Mouse (Mus musculus) heart, postnatal 0 days (tissue): ENCODE results near the gene Sgce. TPM values are rescaled to one million over a fixed set of nuclear protein-coding genes. Genes with fewer than 3 reads are reported as not detected.
"Not testable (repeated sequence)": the region's sequence is repeated elsewhere in the genome, so short reads cannot be mapped to it uniquely, and the experiment has no call there.

Experiments
- ATAC-seq: fragments of 200-750 bp; cut with Nextera tagmentation; 2 replicates; pipeline ENCODE4 v1.8.0; 2017; ENCODE audit warnings: low read depth, moderate number of reproducible peaks, moderate library complexity; ENCODE audit not compliant: insufficient read depth
- DNase-seq: peaks from one replicate; pipeline ENCODE4 v3.0.0-alpha.2; 2016; ENCODE audit warnings: low spot score
- H3K27ac ChIP-seq: fragments of 300-500 bp; sonication (generic); 2 replicates; pipeline ENCODE4 v1.5.1; 2014; ENCODE audit warnings: low read depth, mild to moderate bottlenecking
- H3K27me3 ChIP-seq: fragments of 300-500 bp; sonication (generic); 2 replicates; pipeline ENCODE4 v1.6.1; 2014; ENCODE audit warnings: low read length, mixed read lengths; ENCODE audit not compliant: control insufficient read depth, insufficient read depth
- H3K36me3 ChIP-seq: fragments of 300-500 bp; sonication (generic); replicated peaks from 2 replicates; pipeline ENCODE4 v1.6.1; 2014; ENCODE audit warnings: low read length, mixed read lengths; ENCODE audit not compliant: control insufficient read depth, insufficient read depth
- H3K4me1 ChIP-seq: fragments of 300-500 bp; sonication (generic); 2 replicates; pipeline ENCODE4 v1.6.1; 2014; ENCODE audit warnings: antibody characterized with exemption; ENCODE audit not compliant: control insufficient read depth, insufficient read depth
- H3K4me2 ChIP-seq: fragments of 300-500 bp; sonication (generic); 2 replicates; pipeline ENCODE4 v1.6.1; 2014; ENCODE audit warnings: low read depth, mild to moderate bottlenecking, low read length, moderate library complexity
- H3K4me3 ChIP-seq: fragments of 300-500 bp; sonication (generic); 2 replicates; pipeline ENCODE4 v1.5.1; 2014; ENCODE audit warnings: low read depth, low read length
- H3K9ac ChIP-seq: fragments of 300-500 bp; sonication (generic); replicated peaks from 2 replicates; pipeline ENCODE4 v1.6.1; 2014; ENCODE audit warnings: low read depth, low read length, mixed read lengths
- H3K9me3 ChIP-seq: fragments of 300-500 bp; sonication (generic); replicated peaks from 2 replicates; pipeline ENCODE4 v1.6.1; 2016; ENCODE audit warnings: low read length; ENCODE audit not compliant: control insufficient read depth
- CTCF ChIP-seq: IDR thresholded peaks from 2 replicates; pipeline ENCODE4 v1.5.1; 2016; ENCODE audit warnings: antibody characterized with exemption, control low read depth, low read depth
- EP300 ChIP-seq: IDR thresholded peaks from 2 replicates; pipeline ENCODE4 v1.6.1; 2016; ENCODE audit warnings: antibody characterized with exemption, low read depth
- WGBS: fragments of 180-500 bp; shearing (Covaris S2); extraction: QIAGEN DNeasy Blood & Tissue Kit; methylation state at CpG from one replicate; pipeline ENCODE4 v1.1.7; 2014; 5-methylcytosine and 5-hydroxymethylcytosine counted together
- polyA plus RNA-seq: library from polyadenylated mRNA; unstranded; fragments of >200 nt; fragmentation: Nextera tagmentation; extraction: Ambion mirVana; gene quantifications from 2 replicates; pipeline ENCODE4 v1.2.1, GENCODE M21; 2015
- total RNA-seq: library from RNA; depleted of rRNA; stranded (reverse); fragments of >200 nt; gene quantifications from 2 replicates; pipeline ENCODE4 v1.2.3, GENCODE M21; 2014; ENCODE audit warnings: low replicate concordance

The Sgce gene
- total and polyA plus RNA-seq, 2 experiments from 2014 or later: 31.3 to 53.0 TPM

GRCm38 (mm10) chr6:4663516-4663915 is 83.5 kb downstream of the Sgce start:
- Histone ChIP-seq H3K27me3 (no peaks in the 10 kb centered on the region), H3K4me3 (no peak overlapping the region), H3K9ac (no peak overlapping the region), H3K4me1 (no peaks in the 10 kb centered on the region), H3K36me3 (no peaks in the 10 kb centered on the region), H3K4me2 (no peak overlapping the region), H3K9me3 (no peaks in the 10 kb centered on the region), H3K27ac (no peak overlapping the region)
- TF ChIP-seq CTCF (no peak), EP300 (no peak)
- 47% methylated on average over 2 of the region's 2 CpGs for WGBS
- no peak for ATAC-seq
- DNase-seq: no peak

- Histone ChIP-seq H3K27ac (no peak overlapping the region), H3K9me3 (no peaks in the 10 kb centered on the region), H3K4me1 (no peaks in the 10 kb centered on the region), H3K36me3 (no peaks in the 10 kb centered on the region), H3K9ac (no peak overlapping the region), H3K4me3 (no peak overlapping the region), H3K27me3 (no peaks in the 10 kb centered on the region), H3K4me2 (no peak overlapping the region)
- WGBS: 74% methylated on average over 13 of the region's 13 CpGs
- DNase-seq (no peak), ATAC-seq (no peak)
- TF ChIP-seq CTCF (no peak), EP300 (no peak)
Observed at GRCm38 (mm10) chr6:4658861-4659260, 88.1 kb downstream of the Sgce start.

GRCm38 (mm10) chr6:4655924-4656323 is 91.1 kb downstream of the Sgce start:
- H3K27me3 ChIP-seq: no peaks in the 10 kb centered on the region
- no peaks in the 10 kb centered on the region for H3K36me3 ChIP-seq
- no peaks in the 10 kb centered on the region for H3K9me3 ChIP-seq
- H3K4me1 ChIP-seq: no peaks in the 10 kb centered on the region
- H3K27ac ChIP-seq: no peak overlapping the region
- no peak overlapping the region for H3K9ac ChIP-seq
- DNase-seq (no peak), ATAC-seq (no peak)
- no peak overlapping the region for H3K4me2 ChIP-seq
- no peak for TF ChIP-seq EP300
- TF ChIP-seq CTCF: no peak
- 89% methylated on average over 4 of the region's 4 CpGs for WGBS
- H3K4me3 ChIP-seq: no peak overlapping the region

GRCm38 (mm10) chr6:4655466-4655865 is 91.5 kb downstream of the Sgce start:
- H3K4me3 ChIP-seq: no peak overlapping the region
- H3K9me3 ChIP-seq: no peaks in the 10 kb centered on the region
- 27% methylated on average over 5 of the region's 5 CpGs for WGBS
- DNase-seq (no peak), ATAC-seq (no peak)
- TF ChIP-seq EP300 (no peak), CTCF (no peak)
- H3K9ac ChIP-seq: no peak overlapping the region
- no peaks in the 10 kb centered on the region for H3K4me1 ChIP-seq
- no peak overlapping the region for H3K4me2 ChIP-seq
- no peaks in the 10 kb centered on the region for H3K36me3 ChIP-seq
- H3K27me3 ChIP-seq: no peaks in the 10 kb centered on the region
- no peak overlapping the region for H3K27ac ChIP-seq

- H3K4me1 ChIP-seq, H3K27me3 ChIP-seq, H3K9ac ChIP-seq, DNase-seq, H3K27ac ChIP-seq, H3K4me2 ChIP-seq, H3K36me3 ChIP-seq, ATAC-seq, H3K4me3 ChIP-seq, H3K9me3 ChIP-seq: not testable (repeated sequence)
- 91% methylated on average over 12 of the region's 12 CpGs for WGBS
Observed at GRCm38 (mm10) chr6:4653741-4654140, 93.3 kb downstream of the Sgce start.

GRCm38 (mm10) chr6:4652596-4653134 is 94.3 kb downstream of the Sgce start:
- ATAC-seq: no peak
- Histone ChIP-seq H3K9me3 (no peaks in the 10 kb centered on the region), H3K36me3 (no peaks in the 10 kb centered on the region), H3K27me3 (no peaks in the 10 kb centered on the region), H3K27ac (no peak overlapping the region), H3K4me2 (no peak overlapping the region), H3K9ac (no peak overlapping the region), H3K4me3 (no peak overlapping the region), H3K4me1 (no peaks in the 10 kb centered on the region)
- no peak for DNase-seq
- WGBS: 84% methylated on average over 8 of the region's 8 CpGs
- TF ChIP-seq EP300: no peak
- TF ChIP-seq CTCF: peak; percentile 22
